Mouse (Mus musculus) macrophage (primary cell): ENCODE measurements around the gene Slc7a11. TPM values are rescaled to one million over a fixed set of nuclear protein-coding genes. Genes with fewer than 3 reads are reported as not detected.

Experiments used
- H3K27ac ChIP-seq: fragments of 350-480 bp; formaldehyde crosslinking; 2 replicates; pipeline ENCODE4 v1.9.0; 2021
- H3K36me3 ChIP-seq: fragments of 350-480 bp; formaldehyde crosslinking; 2 replicates; pipeline ENCODE4 v1.9.0; 2021; ENCODE audit errors: inconsistent target
- H3K4me3 ChIP-seq: fragments of 350-480 bp; formaldehyde crosslinking; 2 replicates; pipeline ENCODE4 v1.9.0; 2021; ENCODE audit errors: inconsistent target
- H3K79me2 ChIP-seq: fragments of 350-480 bp; formaldehyde crosslinking; 2 replicates; pipeline ENCODE4 v1.9.0; 2021; ENCODE audit errors: inconsistent target
- WGBS: methylation state at CpG from one replicate; pipeline ENCODE4 v1.1.7; 2026; ENCODE audit warnings: inconsistent platforms; ENCODE audit not compliant: missing documents; 5-methylcytosine and 5-hydroxymethylcytosine counted together
- polyA plus RNA-seq: library from polyadenylated mRNA; stranded (reverse); fragments of 250-400 nt; gene quantifications from 3 replicates; pipeline ENCODE4 v1.2.4, GENCODE M21; 2018; ENCODE audit warnings: inconsistent platforms

Gene Slc7a11
- polyA plus RNA-seq, 1 experiment from 2014 or later = 1.1 TPM

DNA sequence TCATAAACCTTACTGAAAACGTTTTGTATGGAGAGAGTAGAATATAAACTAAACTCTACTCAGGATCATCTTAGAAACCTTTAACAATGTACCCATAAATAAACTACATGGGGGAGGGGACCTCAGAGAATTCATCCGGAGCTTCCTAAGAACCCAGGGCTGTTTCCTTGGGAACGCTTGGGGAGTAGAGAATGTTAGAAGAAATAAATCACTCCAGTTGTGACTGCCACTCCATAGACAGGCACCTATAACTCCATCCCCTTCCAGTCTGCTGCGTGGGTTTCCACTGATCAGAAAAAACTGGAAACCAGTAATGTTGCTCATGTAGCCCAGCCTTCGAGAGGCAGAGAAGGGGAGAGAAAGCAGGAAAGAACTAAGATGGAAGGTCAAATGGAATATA lies 210.3 kb downstream of the Slc7a11 start:
- WGBS = 51% methylated on average over 5 of the region's 5 CpGs
- Histone ChIP-seq H3K27ac (no peak overlapping the region), H3K79me2 (no peaks in the 10 kb centered on the region), H3K36me3 (no peaks in the 10 kb centered on the region), H3K4me3 (no peak overlapping the region)

DNA sequence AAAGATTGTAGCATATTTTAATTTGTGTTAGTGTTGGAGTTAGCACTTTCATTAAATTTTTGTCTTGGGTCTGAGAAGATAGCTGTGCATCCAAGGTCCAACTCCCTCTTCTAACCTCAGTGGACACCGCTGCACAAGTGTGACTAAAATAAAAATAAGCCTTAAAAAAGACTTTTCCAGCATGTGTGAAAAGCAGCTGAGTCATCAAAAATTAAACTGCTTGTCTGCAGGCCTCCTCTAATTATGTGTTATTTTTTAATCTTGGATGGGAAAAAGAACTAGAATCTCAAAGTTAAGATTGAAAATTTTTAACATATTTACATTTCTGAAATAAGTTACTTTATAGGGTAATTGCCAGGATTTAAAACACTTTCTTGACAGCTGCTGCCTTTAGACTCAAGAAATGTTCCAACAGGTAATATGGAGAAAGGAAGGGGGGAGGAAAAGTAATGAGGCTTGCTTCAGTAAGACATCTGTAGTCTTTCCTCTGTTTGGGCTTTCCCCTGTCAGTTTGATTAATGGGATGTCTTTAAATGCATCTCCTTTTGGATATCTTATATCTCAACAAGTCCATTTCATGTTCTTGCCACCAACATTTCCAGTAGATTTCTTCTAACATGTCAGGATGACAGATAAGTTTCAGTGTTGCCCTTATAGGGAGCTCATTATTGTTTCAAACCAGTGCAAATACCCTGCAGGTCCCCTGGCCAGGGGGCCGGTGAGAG lies 218.9 kb downstream of the Slc7a11 start:
- no peaks in the 10 kb centered on the region for H3K79me2 ChIP-seq
- no peak overlapping the region for H3K27ac ChIP-seq
- no peaks in the 10 kb centered on the region for H3K36me3 ChIP-seq
- no peak overlapping the region for H3K4me3 ChIP-seq
- 72% methylated on average over 2 of the region's 2 CpGs for WGBS

DNA sequence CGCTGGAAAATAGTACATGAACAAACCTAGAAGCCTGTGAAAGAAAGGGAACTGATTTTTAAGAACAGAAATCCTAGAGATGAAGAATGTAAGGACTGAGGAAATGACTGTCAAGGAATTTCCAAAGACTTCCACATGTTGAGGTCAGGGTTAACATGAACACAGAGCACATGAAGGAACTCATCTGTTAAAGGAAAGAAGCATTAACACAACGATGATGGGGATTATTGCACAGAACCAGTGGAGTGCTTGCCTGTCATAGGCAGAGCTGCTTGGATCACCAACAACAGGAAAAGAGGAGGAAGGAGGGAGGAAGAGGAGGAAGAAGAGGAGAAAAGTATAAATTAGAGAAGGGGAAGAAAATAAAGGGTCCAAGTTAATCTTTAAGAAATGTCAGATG lies 223.0 kb downstream of the Slc7a11 start:
- Histone ChIP-seq H3K36me3 (no peaks in the 10 kb centered on the region), H3K27ac (no peak overlapping the region), H3K4me3 (no peak overlapping the region), H3K79me2 (no peaks in the 10 kb centered on the region)
- 67% methylated on average over 2 of the region's 2 CpGs for WGBS

DNA sequence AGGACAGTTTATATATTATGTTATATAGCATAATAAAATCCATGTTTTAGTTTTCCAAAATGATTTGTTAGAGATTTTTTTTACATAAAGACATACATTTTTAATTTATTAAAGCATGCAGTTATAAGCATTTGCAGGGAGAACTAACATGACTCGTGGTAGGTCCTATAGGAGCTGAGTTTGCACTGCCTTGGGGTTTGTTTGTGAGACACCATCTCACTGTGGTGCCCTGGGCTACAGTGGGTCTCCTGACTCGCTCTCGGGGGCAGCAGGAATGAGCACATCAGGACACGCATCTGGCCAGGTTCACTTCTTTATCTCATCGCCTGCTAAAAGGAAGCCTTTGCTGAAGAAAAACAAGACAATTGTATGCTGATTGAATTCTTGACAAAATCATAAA lies 257.0 kb downstream of the Slc7a11 start:
- no peaks in the 10 kb centered on the region for H3K79me2 ChIP-seq
- no peak overlapping the region for H3K4me3 ChIP-seq
- H3K36me3 ChIP-seq = no peaks in the 10 kb centered on the region
- whole genome bisulfite sequencing = 87% methylated on average over 5 of the region's 5 CpGs
- no peak overlapping the region for H3K27ac ChIP-seq

DNA sequence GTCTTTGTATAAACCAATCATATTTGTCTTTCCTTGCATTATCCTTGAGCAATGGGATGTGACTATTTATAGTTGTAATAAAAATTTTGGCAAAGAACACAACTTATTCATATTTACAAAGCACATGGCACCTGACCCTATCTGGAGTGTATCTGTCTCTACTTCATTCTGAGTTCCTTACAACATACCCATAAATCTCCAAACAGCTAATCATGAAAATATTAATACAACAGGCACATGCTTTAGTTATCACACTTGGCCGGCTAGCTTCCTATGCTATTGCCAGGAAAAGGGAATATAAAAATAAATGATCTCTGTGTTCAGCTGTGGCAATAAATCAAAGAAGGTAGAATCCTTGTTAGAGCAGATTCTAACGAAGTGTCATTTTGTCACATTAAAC lies 257.5 kb downstream of the Slc7a11 start:
- WGBS = 93% methylated on average over 2 of the region's 2 CpGs
- Histone ChIP-seq H3K4me3 (no peak overlapping the region), H3K79me2 (no peaks in the 10 kb centered on the region), H3K36me3 (no peaks in the 10 kb centered on the region), H3K27ac (no peak overlapping the region)

DNA sequence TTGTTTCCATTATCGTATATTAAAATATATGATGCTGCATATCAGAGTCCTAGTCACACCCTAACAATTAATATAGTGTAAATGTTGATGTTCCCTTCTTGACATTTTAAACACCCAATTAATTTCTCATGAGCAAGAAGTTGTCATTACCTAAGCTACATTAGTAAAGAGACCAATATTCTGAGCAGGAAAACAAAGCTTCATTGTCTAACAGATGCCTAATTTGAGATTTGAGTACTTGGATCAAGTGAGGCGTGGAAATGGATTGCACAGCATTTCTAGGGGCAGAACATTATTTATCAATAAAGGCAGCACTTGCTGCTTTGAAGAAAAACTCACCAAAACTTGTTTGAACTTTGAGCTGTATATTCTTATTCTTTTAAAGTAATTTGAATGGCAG lies 282.7 kb downstream of the Slc7a11 start:
- no peaks in the 10 kb centered on the region for H3K79me2 ChIP-seq
- H3K36me3 ChIP-seq = no peaks in the 10 kb centered on the region
- H3K4me3 ChIP-seq = no peak overlapping the region
- no peak overlapping the region for H3K27ac ChIP-seq
- WGBS = 88% methylated on average over 2 of the region's 2 CpGs

DNA sequence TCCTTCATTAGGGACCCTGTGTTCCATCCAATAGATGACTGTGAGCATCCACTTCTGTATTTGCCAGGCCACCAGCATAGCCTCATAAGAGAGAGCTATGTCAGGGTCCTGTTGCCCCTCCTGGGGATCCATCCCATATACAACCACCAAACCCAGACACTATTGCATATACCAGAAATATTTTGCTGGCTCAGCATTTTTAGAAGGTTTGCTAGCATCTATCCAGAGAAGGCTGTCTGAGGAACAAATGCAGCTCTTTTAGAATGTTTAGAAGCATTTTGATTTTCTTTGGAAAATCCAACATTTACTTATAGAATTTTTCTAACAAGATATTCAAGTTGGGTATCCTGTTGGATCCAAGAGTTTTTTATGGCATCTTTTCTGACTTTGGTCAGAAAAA lies 299.3 kb downstream of the Slc7a11 start:
- H3K4me3 ChIP-seq = no peak overlapping the region
- H3K36me3 ChIP-seq = no peaks in the 10 kb centered on the region
- no peak overlapping the region for H3K27ac ChIP-seq
- H3K79me2 ChIP-seq = no peaks in the 10 kb centered on the region

DNA sequence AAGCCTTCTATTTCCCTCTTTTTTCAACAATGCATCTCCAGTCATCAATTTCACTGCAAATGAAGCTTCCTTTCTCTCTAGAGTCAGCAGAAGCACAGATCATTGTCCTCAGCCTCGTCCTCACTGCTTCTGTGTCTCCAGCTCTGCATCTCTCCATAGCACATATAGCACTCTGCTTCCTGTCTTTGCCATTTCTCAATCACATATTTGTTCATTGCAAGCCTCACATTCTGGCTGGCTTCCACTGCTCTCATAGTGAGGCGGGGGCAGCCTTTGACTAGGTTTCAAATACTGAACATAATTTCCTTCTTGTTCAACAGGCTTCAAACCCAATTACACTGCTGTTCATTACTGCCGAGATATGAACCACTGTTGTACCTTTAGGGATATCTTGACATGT lies 305.1 kb downstream of the Slc7a11 start:
- no peaks in the 10 kb centered on the region for H3K36me3 ChIP-seq
- 74% methylated on average over 3 of the region's 3 CpGs for WGBS
- H3K27ac ChIP-seq = no peak overlapping the region
- H3K79me2 ChIP-seq = no peaks in the 10 kb centered on the region
- H3K4me3 ChIP-seq = no peak overlapping the region

DNA sequence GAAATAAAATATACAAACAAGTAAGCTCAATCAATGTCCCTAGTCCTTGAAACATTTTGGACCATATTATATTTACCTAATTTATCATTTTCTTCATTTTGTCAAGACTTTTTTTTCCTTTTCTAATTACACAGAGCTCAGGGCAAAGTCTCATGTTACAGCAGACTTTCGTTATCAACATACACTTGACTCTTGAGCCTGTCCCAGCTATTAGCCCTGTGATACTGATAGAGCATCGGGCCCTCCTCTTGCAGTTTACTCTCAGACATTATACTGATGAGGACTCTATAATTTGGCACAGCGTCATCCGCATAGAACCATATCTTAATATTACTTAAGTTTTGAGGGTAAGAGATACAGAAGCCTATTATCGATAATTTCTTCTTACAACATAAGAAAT lies 311.2 kb downstream of the Slc7a11 start:
- Histone ChIP-seq H3K79me2 (no peaks in the 10 kb centered on the region), H3K4me3 (no peak overlapping the region), H3K27ac (no peak overlapping the region), H3K36me3 (no peaks in the 10 kb centered on the region)
- 96% methylated on average over 4 of the region's 5 CpGs for WGBS

DNA sequence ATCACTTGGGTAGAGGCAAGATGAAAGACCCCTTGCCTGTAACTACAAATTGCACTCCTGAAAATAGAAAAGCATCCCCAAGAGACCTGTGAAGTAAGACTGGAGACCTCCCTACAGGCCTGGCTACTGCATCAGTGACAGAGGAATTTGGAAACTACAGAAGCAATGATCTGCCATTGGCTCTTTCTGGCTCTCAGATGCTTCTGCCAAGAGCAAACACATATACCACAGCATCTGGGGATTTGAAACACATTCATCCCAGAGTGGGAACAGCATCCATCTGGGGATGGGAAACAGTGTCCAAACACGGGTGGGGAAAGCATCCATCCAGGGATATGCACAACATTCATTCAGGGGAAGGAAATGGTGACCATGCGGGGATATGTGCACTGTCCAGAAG lies 313.1 kb downstream of the Slc7a11 start:
- WGBS = 81% methylated on average over 2 of the region's 2 CpGs
- H3K36me3 ChIP-seq = no peaks in the 10 kb centered on the region

DNA sequence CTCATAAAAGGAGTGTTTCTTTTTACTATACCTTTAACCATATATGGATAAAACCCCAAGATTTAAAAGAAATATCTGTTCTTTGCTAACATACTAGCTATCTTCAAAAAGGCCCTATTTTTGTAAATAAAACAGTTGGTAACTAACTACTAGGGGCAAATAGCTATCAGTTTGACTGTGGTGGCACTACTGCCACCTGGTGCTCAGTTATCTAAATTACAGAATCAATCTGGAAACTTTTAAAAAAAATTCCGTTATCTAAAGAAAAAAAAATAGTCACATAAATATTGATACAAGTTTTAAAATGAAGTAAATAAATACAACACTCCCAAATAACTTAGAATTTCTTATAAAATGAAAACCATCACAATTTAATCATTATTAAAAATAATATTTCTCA lies 322.4 kb downstream of the Slc7a11 start:
- Histone ChIP-seq H3K4me3 (no peak overlapping the region), H3K36me3 (no peaks in the 10 kb centered on the region), H3K27ac (no peak overlapping the region), H3K79me2 (no peaks in the 10 kb centered on the region)
- WGBS = 59% methylated on average over 1 of the region's 1 CpGs

More for the DNA sequence above, 313.1 kb downstream of the Slc7a11 start:
- no peak overlapping the region for H3K4me3 ChIP-seq
- H3K79me2 ChIP-seq = no peaks in the 10 kb centered on the region
- H3K27ac ChIP-seq = no peak overlapping the region

DNA sequence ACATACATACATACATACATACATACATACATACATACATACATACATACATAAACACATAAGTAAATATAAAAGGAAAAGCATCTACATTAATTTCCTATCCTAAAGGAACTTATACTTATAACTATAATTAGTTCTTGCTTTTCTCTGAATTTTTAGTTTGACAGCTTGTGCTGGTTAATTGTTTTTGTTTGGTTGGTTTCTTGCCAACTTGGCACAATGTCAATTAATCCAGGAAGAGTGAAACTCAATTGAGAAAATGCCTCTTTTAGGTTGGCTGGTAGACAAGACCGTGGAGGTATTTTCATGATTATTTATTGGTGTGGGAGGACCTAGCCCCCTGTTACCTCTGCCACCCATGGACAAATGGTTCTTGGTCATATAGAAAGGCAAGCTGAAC lies 327.1 kb downstream of the Slc7a11 start:
- Histone ChIP-seq H3K79me2 (no peaks in the 10 kb centered on the region), H3K4me3 (no peak overlapping the region), H3K36me3 (no peaks in the 10 kb centered on the region), H3K27ac (no peak overlapping the region)
- 70% methylated on average over 1 of the region's 1 CpGs for WGBS

DNA sequence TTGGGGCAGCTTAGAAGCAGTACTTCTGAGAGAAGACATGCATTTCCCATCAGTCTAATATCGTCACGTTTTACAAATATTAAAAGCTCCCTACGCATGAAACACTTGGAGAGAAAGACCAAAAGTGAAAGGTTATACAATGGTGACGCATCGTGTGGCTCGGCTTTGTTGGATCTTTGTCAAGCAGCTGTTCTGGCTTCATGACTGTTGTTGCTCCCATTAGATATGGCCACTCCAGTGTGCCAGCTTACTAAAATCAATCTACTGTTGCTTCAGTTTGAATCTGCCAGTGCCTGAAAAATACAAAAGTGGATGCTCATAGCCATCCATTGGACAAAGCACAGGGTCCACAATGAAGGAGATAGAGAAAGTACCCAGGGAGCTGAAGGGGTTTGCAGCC lies 337.9 kb downstream of the Slc7a11 start:
- WGBS = 91% methylated on average over 6 of the region's 6 CpGs
- no peak overlapping the region for H3K4me3 ChIP-seq

DNA sequence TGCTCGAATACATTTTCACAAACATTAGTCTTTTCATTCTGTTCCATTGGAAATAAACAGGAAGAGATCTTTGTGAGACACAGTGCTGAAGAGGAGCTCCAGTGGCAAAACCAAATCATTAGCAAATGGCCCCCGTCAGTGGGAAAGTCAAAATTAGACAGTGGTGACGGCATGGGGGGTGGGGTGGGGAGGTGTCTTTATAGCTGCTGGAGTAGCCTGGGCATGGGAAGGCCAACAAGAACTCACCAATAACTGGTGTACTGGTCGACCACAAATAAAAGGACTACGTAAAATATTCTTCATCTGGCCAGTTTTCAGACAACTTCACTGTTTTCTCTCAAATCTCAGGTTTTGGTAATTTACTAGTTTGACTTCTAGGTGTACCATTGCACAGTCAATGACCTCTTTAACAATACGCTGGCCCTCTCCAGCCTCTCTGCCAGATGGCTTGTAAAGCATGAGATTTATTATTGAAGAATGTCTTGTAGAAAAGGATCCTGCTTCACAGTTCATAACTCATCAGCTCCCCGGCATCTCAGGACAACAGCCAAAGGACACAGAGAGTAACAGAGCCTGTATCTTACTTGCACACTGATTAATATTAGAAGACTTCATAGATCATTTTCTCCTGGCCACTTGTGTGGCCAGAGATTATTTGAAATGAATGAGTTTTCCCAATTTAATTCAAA lies 348.9 kb downstream of the Slc7a11 start:
- Histone ChIP-seq H3K79me2 (no peaks in the 10 kb centered on the region), H3K27ac (no peak overlapping the region), H3K4me3 (no peak overlapping the region), H3K36me3 (no peaks in the 10 kb centered on the region)
- 90% methylated on average over 7 of the region's 7 CpGs for WGBS

More for the DNA sequence above, 337.9 kb downstream of the Slc7a11 start:
- H3K36me3 ChIP-seq = no peaks in the 10 kb centered on the region
- no peak overlapping the region for H3K27ac ChIP-seq
- no peaks in the 10 kb centered on the region for H3K79me2 ChIP-seq

DNA sequence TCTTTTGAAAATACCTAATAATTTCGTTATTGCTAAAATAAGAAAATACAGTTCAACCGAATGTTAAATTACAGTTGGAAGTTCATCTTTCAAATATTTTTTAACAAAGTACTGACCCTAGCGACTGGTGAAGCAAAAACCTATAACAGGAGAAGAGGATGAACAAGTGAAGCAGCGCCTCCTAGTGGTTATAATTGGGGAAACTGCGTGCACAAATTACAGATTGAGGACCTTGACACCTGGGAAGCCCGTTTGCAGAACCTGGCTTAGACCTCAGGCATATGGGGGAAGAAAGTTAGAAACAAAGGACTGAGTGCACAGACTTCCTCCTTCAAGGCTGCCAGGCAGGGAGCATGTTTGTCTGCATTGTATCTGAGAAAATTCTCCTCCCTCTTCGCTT lies 366.4 kb downstream of the Slc7a11 start:
- Histone ChIP-seq H3K27ac (no peak overlapping the region), H3K4me3 (no peak overlapping the region), H3K79me2 (no peaks in the 10 kb centered on the region), H3K36me3 (no peaks in the 10 kb centered on the region)
- WGBS = 24% methylated on average over 7 of the region's 7 CpGs

DNA sequence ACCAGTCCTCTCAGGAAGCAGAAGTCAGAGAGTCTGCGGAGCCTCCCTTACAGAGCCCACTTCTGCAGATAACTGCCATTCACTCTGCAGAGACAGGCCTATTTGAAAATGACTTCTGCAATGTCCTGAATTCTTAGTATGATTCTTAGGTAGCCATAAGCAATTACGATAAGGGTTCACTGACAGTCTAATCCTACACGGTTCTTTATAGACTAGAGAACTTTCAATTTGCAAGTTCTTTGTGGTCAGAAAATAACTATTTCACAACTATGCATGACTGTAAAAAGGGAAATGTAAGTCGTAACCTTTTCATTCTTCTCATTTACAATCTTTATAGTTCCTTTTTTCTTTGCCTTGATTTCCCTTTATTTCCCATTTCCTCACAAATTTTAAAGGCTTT lies 380.0 kb downstream of the Slc7a11 start:
- Histone ChIP-seq H3K79me2 (no peaks in the 10 kb centered on the region), H3K27ac (peak overlapping the region; percentile 80), H3K4me3 (no peak overlapping the region), H3K36me3 (no peaks in the 10 kb centered on the region)
- WGBS = 35% methylated on average over 4 of the region's 4 CpGs
